Mouse (Mus musculus): ENCODE data around the gene Tmem150b. TPM values are rescaled to one million over a fixed set of nuclear protein-coding genes. Genes with fewer than 3 reads are reported as not detected.

Tmem150b gene
- total RNA-seq, 4 experiments from 2014 or later, result 0.12 to 0.24 (median 0.17) TPM; not detected in 1

- no peak for DNase-seq (ENCODE audit: low spot score)
These were observed 6.0 kb upstream of the Tmem150b start for GRCm38 (mm10) chr7:4731090-4731489.

GRCm38 (mm10) chr7:4724359-4724758 lies 690 bp downstream of the Tmem150b start:
- peak; percentile 20 for DNase-seq (ENCODE audit: low spot score)

- no peak for DNase-seq (ENCODE audit: low spot score)
These were observed 1.5 kb downstream of the Tmem150b start for GRCm38 (mm10) chr7:4723508-4723907.

- no peak for DNase-seq (ENCODE audit: low spot score)
These were observed 5.8 kb downstream of the Tmem150b start for GRCm38 (mm10) chr7:4719276-4719675.

- DNase-seq (ENCODE audit: low spot score), result no peak
These were observed 8.1 kb downstream of the Tmem150b start for GRCm38 (mm10) chr7:4716955-4717354.

GRCm38 (mm10) chr7:4712594-4712993 lies 12.5 kb downstream of the Tmem150b start:
- DNase-seq (ENCODE audit: low spot score), result no peak

GRCm38 (mm10) chr7:4705098-4705497 lies 20.0 kb downstream of the Tmem150b start:
- DNase-seq (ENCODE audit: low spot score), result no peak

GRCm38 (mm10) chr7:4703195-4703594 lies 21.9 kb downstream of the Tmem150b start:
- no peak for DNase-seq (ENCODE audit: low spot score)

GRCm38 (mm10) chr7:4702334-4702733 lies 22.7 kb downstream of the Tmem150b start:
- DNase-seq (ENCODE audit: low spot score), result no peak

- DNase-seq (ENCODE audit: low spot score), result no peak
These were observed 32.0 kb downstream of the Tmem150b start for GRCm38 (mm10) chr7:4693004-4693403.

GRCm38 (mm10) chr7:4690951-4691653 lies 33.9 kb downstream of the Tmem150b start:
- no peak for DNase-seq (ENCODE audit: low spot score)

- DNase-seq (ENCODE audit: low spot score), result no peak
These were observed 34.7 kb downstream of the Tmem150b start, which contains the start of gene Brsk1 for GRCm38 (mm10) chr7:4690387-4690786. Gene Brsk1 (plus strand): TSS chr7:4690604.

GRCm38 (mm10) chr7:4684632-4685417 lies 40.2 kb downstream of the Tmem150b start, which contains the start of gene Hspbp1:
Gene Hspbp1 (minus strand): TSS chr7:4685068.
- DNase-seq (ENCODE audit: low spot score), result peak; percentile 96

GRCm38 (mm10) chr7:4684203-4684602 lies 40.8 kb downstream of the Tmem150b start:
- no peak for DNase-seq (ENCODE audit: low spot score)

GRCm38 (mm10) chr7:4683307-4683706 lies 41.7 kb downstream of the Tmem150b start:
- DNase-seq (ENCODE audit: low spot score), result no peak

GRCm38 (mm10) chr7:4675200-4675599 lies 49.8 kb downstream of the Tmem150b start:
- no peak for DNase-seq (ENCODE audit: low spot score)

- no peak for DNase-seq (ENCODE audit: low spot score)
These were observed 50.8 kb downstream of the Tmem150b start for GRCm38 (mm10) chr7:4674114-4674731.

- no peak for DNase-seq (ENCODE audit: low spot score)
These were observed 53.1 kb downstream of the Tmem150b start for GRCm38 (mm10) chr7:4671956-4672355.

GRCm38 (mm10) chr7:4670655-4671255 lies 54.3 kb downstream of the Tmem150b start:
- DNase-seq (ENCODE audit: low spot score), result no peak

GRCm38 (mm10) chr7:4669156-4669555 lies 55.9 kb downstream of the Tmem150b start:
- no peak for DNase-seq (ENCODE audit: low spot score)

- no peak for DNase-seq (ENCODE audit: low spot score)
These were observed 56.5 kb downstream of the Tmem150b start for GRCm38 (mm10) chr7:4668506-4668905.

GRCm38 (mm10) chr7:4666871-4667270 lies 58.2 kb downstream of the Tmem150b start:
- DNase-seq (ENCODE audit: low spot score), result no peak

All from heart, adult 8-10 months (tissue).